Mouse (Mus musculus): ENCODE data around the gene Gm44596.

- no peak for TF ChIP-seq POLR2A (IDR thresholded peaks at IDR 0.05; ENCODE audit: control insufficient read depth, extremely low read depth, insufficient read depth, low read length, poor library complexity)
- no peak for TF ChIP-seq CTCF (IDR thresholded peaks at IDR 0.05; ENCODE audit: borderline replicate concordance, control insufficient read depth, extremely low read depth, insufficient read depth, low read length, poor library complexity)
Measured at GRCm38 (mm10) chr6:128432356-128432915, 57.1 kb downstream of the Gm44596 start.
